Mouse (Mus musculus) cerebellum, adult 18-20 months (tissue): ENCODE measurements around the gene BC005537.
"Not testable (repeated sequence)": the region's sequence is repeated elsewhere in the genome, so short reads cannot be mapped to it uniquely, and the experiment has no call there.

ENCODE experiments used
- DNase-seq, 2 experiments: peaks; one replicate each; pipeline ENCODE4 v3.0.0; 2021

BC005537 gene

GRCm38 (mm10) chr13:24800674-24801307 is 666 bp upstream of the BC005537 start:
- DNase-seq = peak; percentile 95 to 99

GRCm38 (mm10) chr13:24802131-24802691 is 754 bp downstream of the BC005537 start:
- peak; percentile 18 to 42 for DNase-seq

GRCm38 (mm10) chr13:24803196-24803595 is 1.7 kb downstream of the BC005537 start:
- no peak for DNase-seq

- no peak for DNase-seq
Observed at GRCm38 (mm10) chr13:24806079-24806478, 4.6 kb downstream of the BC005537 start.

- peak; percentile 33 to 43 for DNase-seq
Observed at GRCm38 (mm10) chr13:24812521-24812920, 11.1 kb downstream of the BC005537 start.

- no peak for DNase-seq
Observed at GRCm38 (mm10) chr13:24814616-24815015, 13.2 kb downstream of the BC005537 start.

- DNase-seq = no peak
Observed at GRCm38 (mm10) chr13:24816125-24817092, 15.0 kb downstream of the BC005537 start.

- no peak for DNase-seq
Observed at GRCm38 (mm10) chr13:24819931-24820330, 18.5 kb downstream of the BC005537 start.

- DNase-seq = no peak
Observed at GRCm38 (mm10) chr13:24822663-24823343, 21.3 kb downstream of the BC005537 start.

- DNase-seq = no peak
Observed at GRCm38 (mm10) chr13:24824647-24825046, 23.2 kb downstream of the BC005537 start.

- DNase-seq = peak; percentile 42 to 49
Observed at GRCm38 (mm10) chr13:24825587-24825986, 24.1 kb downstream of the BC005537 start.

GRCm38 (mm10) chr13:24826116-24826515 is 24.7 kb downstream of the BC005537 start:
- DNase-seq = no peak

- peak in 1 of 2 experiments; percentile 27 for DNase-seq
Observed at GRCm38 (mm10) chr13:24830756-24831352, 29.4 kb downstream of the BC005537 start.

GRCm38 (mm10) chr13:24831353-24832130 is 30.1 kb downstream of the BC005537 start, which contains the start of the genes Acot13 and Tdp2:
Acot13 (minus strand) TSS chr13:24831540.
Tdp2 (plus strand) TSS chr13:24831679.
- DNase-seq = peak; percentile 92 to 95

- DNase-seq = no peak
Observed at GRCm38 (mm10) chr13:24832131-24832810, 30.8 kb downstream of the BC005537 start.

- DNase-seq = no peak
Observed at GRCm38 (mm10) chr13:24832811-24833155, 31.3 kb downstream of the BC005537 start.

GRCm38 (mm10) chr13:24837765-24838164 is 36.3 kb downstream of the BC005537 start:
- DNase-seq = not testable (repeated sequence)

GRCm38 (mm10) chr13:24839831-24840230 is 38.4 kb downstream of the BC005537 start:
- DNase-seq = no peak

- DNase-seq = no peak
Observed at GRCm38 (mm10) chr13:24841702-24842101, 40.2 kb downstream of the BC005537 start.

GRCm38 (mm10) chr13:24844983-24845955 is 43.8 kb downstream of the BC005537 start, which contains the start of gene D130043K22Rik:
D130043K22Rik (plus strand) TSS chr13:24845135.
- peak; percentile 72 to 73 for DNase-seq
